Mouse (Mus musculus): ENCODE measurements around the gene Panx2. TPM values are rescaled to one million over a fixed set of nuclear protein-coding genes. Genes with fewer than 3 reads are reported as not detected.

Panx2 gene
- total and polyA plus RNA-seq, 2 experiments from 2014 or later = 0.93 TPM; not detected in 1

DNA sequence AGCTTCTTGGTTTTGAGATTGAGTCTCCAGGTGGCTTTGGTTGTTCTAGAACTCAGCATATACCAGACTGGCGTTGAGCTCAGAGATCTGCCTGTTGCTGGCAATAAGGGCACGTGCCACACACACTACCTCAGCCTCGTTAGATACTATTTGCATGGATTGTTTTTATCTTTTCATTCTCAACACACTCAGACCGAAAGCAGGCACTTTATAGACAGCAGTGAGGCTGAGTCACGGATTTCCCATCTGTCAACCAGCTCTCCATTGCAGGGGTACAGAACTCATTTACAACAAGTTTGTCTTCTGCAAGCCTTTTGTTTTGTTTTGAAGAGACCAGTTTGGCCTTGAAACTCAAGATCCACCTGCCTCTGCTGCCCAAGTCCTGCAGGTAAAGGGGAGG, 37.9 kb downstream of the Panx2 start:
- DNase-seq (ENCODE audit: low spot score) = no peak

DNA sequence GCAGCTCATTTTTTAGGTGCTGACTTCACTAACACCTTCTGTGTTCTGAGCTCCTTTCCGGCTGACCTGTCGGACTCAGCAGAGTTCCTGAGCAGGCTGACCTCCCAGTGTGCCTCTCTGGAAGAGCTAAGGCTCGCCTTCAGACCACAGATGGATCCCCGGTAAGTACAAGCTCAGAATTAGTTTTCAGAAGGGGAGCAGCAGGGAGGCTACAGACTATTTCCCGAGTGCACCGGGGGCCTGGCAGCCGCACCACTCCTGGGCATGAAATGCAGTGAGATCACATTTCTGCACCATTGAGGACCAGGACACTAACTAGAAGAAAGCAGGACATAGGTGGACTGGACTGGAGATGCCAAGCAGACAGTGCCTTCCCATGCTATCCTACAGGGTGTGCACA, 39.1 kb downstream of the Panx2 start:
- H3K4me1 ChIP-seq (ENCODE audit: control insufficient read depth, insufficient read depth) = no peaks in the 10 kb centered on the region
- H3K4me2 ChIP-seq (ENCODE audit: low read depth, low read length) = no peak overlapping the region
- DNase-seq (ENCODE audit: low spot score) (no peak), ATAC-seq (ENCODE audit: insufficient read depth, low read depth) (no peak)
- H3K9me3 ChIP-seq (replicated peaks; ENCODE audit: control insufficient read depth, low read length) = no peaks in the 10 kb centered on the region
- 88% methylated on average over 7 of the region's 7 CpGs for WGBS
- no peak overlapping the region for H3K27ac ChIP-seq (ENCODE audit: low read depth)
- no peaks in the 10 kb centered on the region for H3K27me3 ChIP-seq (ENCODE audit: control insufficient read depth, insufficient read depth, low read length)
- H3K36me3 ChIP-seq (replicated peaks; ENCODE audit: control insufficient read depth, insufficient read depth, low read length) = peaks cover 97% of the 10 kb centered on the region
- TF ChIP-seq EP300 (IDR thresholded peaks at IDR 0.05; ENCODE audit: low read depth) = no peak
- no peak for TF ChIP-seq CTCF (IDR thresholded peaks at IDR 0.05; ENCODE audit: low read depth)
- H3K4me3 ChIP-seq (ENCODE audit: low read depth, low read length) = no peak overlapping the region
- H3K9ac ChIP-seq (replicated peaks; ENCODE audit: low read depth, low read length) = no peak overlapping the region

More for the DNA sequence above, 37.9 kb downstream of the Panx2 start:
- Histone ChIP-seq H3K9ac (replicated peaks; ENCODE audit: low read depth, low read length) (no peak overlapping the region), H3K4me1 (ENCODE audit: control insufficient read depth, insufficient read depth) (no peaks in the 10 kb centered on the region), H3K36me3 (replicated peaks; ENCODE audit: control insufficient read depth, insufficient read depth, low read length) (peaks cover 98% of the 10 kb centered on the region), H3K27ac (ENCODE audit: low read depth) (no peak overlapping the region), H3K4me3 (ENCODE audit: low read depth, low read length) (no peak overlapping the region), H3K9me3 (replicated peaks; ENCODE audit: control insufficient read depth, low read length) (no peaks in the 10 kb centered on the region), H3K27me3 (ENCODE audit: control insufficient read depth, insufficient read depth, low read length) (no peaks in the 10 kb centered on the region), H3K4me2 (ENCODE audit: low read depth, low read length) (no peak overlapping the region)
- TF ChIP-seq CTCF (IDR thresholded peaks at IDR 0.05; ENCODE audit: low read depth) = no peak
- no peak for TF ChIP-seq EP300 (IDR thresholded peaks at IDR 0.05; ENCODE audit: low read depth)
- 89% methylated on average over 5 of the region's 5 CpGs for WGBS
- no peak for ATAC-seq (ENCODE audit: insufficient read depth, low read depth)

DNA sequence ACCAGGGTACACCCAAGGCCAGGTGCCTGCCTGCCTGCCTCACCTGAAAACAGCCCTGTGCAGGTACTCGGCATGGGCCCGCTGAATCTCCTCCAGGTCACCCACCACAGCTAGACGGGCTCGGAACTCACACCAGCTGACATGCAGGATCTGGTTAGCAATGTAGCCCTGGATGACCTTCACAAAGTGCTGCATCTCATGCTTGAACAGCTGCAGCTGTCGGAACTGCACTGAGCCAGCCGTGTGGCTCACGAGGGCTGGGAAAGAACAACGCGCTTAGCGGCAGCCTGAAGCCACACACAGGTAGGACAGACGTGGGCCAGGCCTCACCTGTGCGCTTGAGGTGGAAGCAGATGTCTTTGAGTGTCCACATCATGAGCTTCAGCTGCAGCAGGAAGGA, 41.3 kb downstream of the Panx2 start:
- no peaks in the 10 kb centered on the region for H3K4me1 ChIP-seq (ENCODE audit: control insufficient read depth, insufficient read depth)
- H3K36me3 ChIP-seq (replicated peaks; ENCODE audit: control insufficient read depth, insufficient read depth, low read length) = peaks cover 97% of the 10 kb centered on the region
- H3K27me3 ChIP-seq (ENCODE audit: control insufficient read depth, insufficient read depth, low read length) = no peaks in the 10 kb centered on the region
- TF ChIP-seq EP300 (IDR thresholded peaks at IDR 0.05; ENCODE audit: low read depth) = no peak
- DNase-seq (ENCODE audit: low spot score) (no peak), ATAC-seq (ENCODE audit: insufficient read depth, low read depth) (no peak)
- WGBS = 82% methylated on average over 12 of the region's 12 CpGs
- no peak overlapping the region for H3K9ac ChIP-seq (replicated peaks; ENCODE audit: low read depth, low read length)
- no peak overlapping the region for H3K4me3 ChIP-seq (ENCODE audit: low read depth, low read length)
- no peak overlapping the region for H3K27ac ChIP-seq (ENCODE audit: low read depth)
- no peak overlapping the region for H3K4me2 ChIP-seq (ENCODE audit: low read depth, low read length)
- no peaks in the 10 kb centered on the region for H3K9me3 ChIP-seq (replicated peaks; ENCODE audit: control insufficient read depth, low read length)

DNA sequence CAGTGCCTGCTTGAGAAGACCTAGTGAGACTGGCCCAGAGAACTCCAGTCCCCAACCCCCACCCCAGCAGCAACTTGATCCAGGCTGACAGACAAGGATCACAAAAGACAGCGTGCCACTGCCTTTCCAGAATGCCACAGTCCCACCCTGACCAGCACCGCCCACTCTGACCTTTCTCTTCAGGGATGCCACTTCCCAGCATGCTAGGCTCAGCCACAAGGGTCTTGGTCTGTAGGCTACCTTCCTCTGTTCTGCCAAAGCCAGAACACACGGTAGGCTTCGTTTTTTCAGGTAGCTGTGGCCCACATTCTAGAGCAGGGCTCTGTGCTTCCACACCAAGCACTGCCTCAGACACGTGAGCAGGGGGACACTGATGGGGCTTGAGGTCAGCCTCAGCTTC, 43.1 kb downstream of the Panx2 start:
- Histone ChIP-seq H3K4me3 (ENCODE audit: low read depth, low read length) (no peak overlapping the region), H3K27ac (ENCODE audit: low read depth) (no peak overlapping the region), H3K27me3 (ENCODE audit: control insufficient read depth, insufficient read depth, low read length) (no peaks in the 10 kb centered on the region), H3K36me3 (replicated peaks; ENCODE audit: control insufficient read depth, insufficient read depth, low read length) (peaks cover 95% of the 10 kb centered on the region), H3K9me3 (replicated peaks; ENCODE audit: control insufficient read depth, low read length) (no peaks in the 10 kb centered on the region), H3K9ac (replicated peaks; ENCODE audit: low read depth, low read length) (no peak overlapping the region), H3K4me1 (ENCODE audit: control insufficient read depth, insufficient read depth) (no peaks in the 10 kb centered on the region), H3K4me2 (ENCODE audit: low read depth, low read length) (no peak overlapping the region)
- no peak for DNase-seq (ENCODE audit: low spot score)
- ATAC-seq (ENCODE audit: insufficient read depth, low read depth) = no peak
- TF ChIP-seq CTCF (IDR thresholded peaks at IDR 0.05; ENCODE audit: low read depth) = no peak
- TF ChIP-seq EP300 (IDR thresholded peaks at IDR 0.05; ENCODE audit: low read depth) = no peak
- WGBS = 79% methylated on average over 5 of the region's 5 CpGs

DNA sequence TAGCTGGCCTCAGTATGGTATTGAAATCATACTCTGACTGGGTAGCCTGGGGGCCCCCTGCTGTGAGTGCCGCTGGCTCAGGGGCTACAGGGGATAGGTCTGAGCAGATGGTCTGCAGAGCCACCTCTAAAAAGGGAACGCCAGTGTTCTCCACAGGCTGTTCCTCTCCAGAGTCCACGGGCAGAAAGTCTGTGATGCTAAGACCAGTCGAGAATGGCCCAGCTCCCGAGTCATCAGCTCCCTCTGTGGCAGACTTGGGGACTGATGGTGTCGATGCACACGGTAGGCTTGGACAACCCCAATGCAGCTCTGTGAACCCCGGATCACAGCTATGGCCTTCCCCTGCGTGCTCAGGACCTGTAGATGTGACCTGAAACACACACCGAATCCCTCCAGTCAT, 44.4 kb downstream of the Panx2 start:
- no peaks in the 10 kb centered on the region for H3K4me1 ChIP-seq (ENCODE audit: control insufficient read depth, insufficient read depth)
- H3K9ac ChIP-seq (replicated peaks; ENCODE audit: low read depth, low read length) = no peak overlapping the region
- H3K36me3 ChIP-seq (replicated peaks; ENCODE audit: control insufficient read depth, insufficient read depth, low read length) = peaks cover 95% of the 10 kb centered on the region
- no peak for ATAC-seq (ENCODE audit: insufficient read depth, low read depth)
- TF ChIP-seq CTCF (IDR thresholded peaks at IDR 0.05; ENCODE audit: low read depth) (no peak), EP300 (IDR thresholded peaks at IDR 0.05; ENCODE audit: low read depth) (no peak)
- H3K27me3 ChIP-seq (ENCODE audit: control insufficient read depth, insufficient read depth, low read length) = no peaks in the 10 kb centered on the region
- H3K4me2 ChIP-seq (ENCODE audit: low read depth, low read length) = no peak overlapping the region
- no peak for DNase-seq (ENCODE audit: low spot score)
- H3K4me3 ChIP-seq (ENCODE audit: low read depth, low read length) = no peak overlapping the region
- H3K9me3 ChIP-seq (replicated peaks; ENCODE audit: control insufficient read depth, low read length) = no peaks in the 10 kb centered on the region
- WGBS = 85% methylated on average over 10 of the region's 10 CpGs
- H3K27ac ChIP-seq (ENCODE audit: low read depth) = no peak overlapping the region

DNA sequence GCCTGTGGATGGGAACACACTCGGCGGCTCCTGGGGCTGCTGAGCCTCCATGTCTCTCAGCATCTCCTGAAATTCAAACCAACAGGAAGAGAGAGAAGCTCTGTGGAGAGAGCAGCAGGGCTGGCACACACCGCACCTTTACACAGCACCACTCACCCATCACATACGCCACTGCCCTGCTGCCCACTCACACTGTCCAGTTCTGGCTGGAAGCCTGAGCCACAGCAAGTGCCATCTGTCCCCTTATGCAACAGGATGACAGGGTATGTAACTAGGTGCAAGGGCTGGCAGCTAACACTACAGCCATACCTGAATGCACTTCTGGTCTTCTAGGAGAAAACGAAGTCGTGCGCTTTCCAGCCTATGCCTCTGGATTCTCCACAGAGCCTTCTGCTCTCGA, 44.9 kb downstream of the Panx2 start:
- H3K36me3 ChIP-seq (replicated peaks; ENCODE audit: control insufficient read depth, insufficient read depth, low read length) = peaks cover 92% of the 10 kb centered on the region
- H3K9ac ChIP-seq (replicated peaks; ENCODE audit: low read depth, low read length) = no peak overlapping the region
- no peak overlapping the region for H3K4me2 ChIP-seq (ENCODE audit: low read depth, low read length)
- no peak overlapping the region for H3K4me3 ChIP-seq (ENCODE audit: low read depth, low read length)
- ATAC-seq (ENCODE audit: insufficient read depth, low read depth) (no peak), DNase-seq (ENCODE audit: low spot score) (no peak)
- no peak overlapping the region for H3K27ac ChIP-seq (ENCODE audit: low read depth)
- H3K4me1 ChIP-seq (ENCODE audit: control insufficient read depth, insufficient read depth) = no peaks in the 10 kb centered on the region
- TF ChIP-seq CTCF (IDR thresholded peaks at IDR 0.05; ENCODE audit: low read depth) (no peak), EP300 (IDR thresholded peaks at IDR 0.05; ENCODE audit: low read depth) (no peak)
- WGBS = 91% methylated on average over 8 of the region's 8 CpGs
- H3K9me3 ChIP-seq (replicated peaks; ENCODE audit: control insufficient read depth, low read length) = no peaks in the 10 kb centered on the region
- H3K27me3 ChIP-seq (ENCODE audit: control insufficient read depth, insufficient read depth, low read length) = no peaks in the 10 kb centered on the region
